Mouse (Mus musculus): ENCODE results near the gene Klc1. TPM values are rescaled to one million over a fixed set of nuclear protein-coding genes. Genes with fewer than 3 reads are reported as not detected.

Klc1 gene
- polyA plus RNA-seq, 1 experiment from 2014 or later, result 98.0 TPM

Other genes starting within 250 kb of the Klc1 start
- gene Eif5, start 220.8 kb upstream of the Klc1 start, polyA plus RNA-seq (2016; fragmentation: Nextera tagmentation; extraction: Ambion mirVana), result 669 and 688 TPM in 2 replicates
- gene Mark3, start 184.3 kb upstream of the Klc1 start, polyA plus RNA-seq (2016; fragmentation: Nextera tagmentation; extraction: Ambion mirVana), result 47.4 and 50.6 TPM in 2 replicates
- 46.5 and 55.9 TPM in 2 replicates for gene Ckb, start 86.5 kb upstream of the Klc1 start, polyA plus RNA-seq (2016; fragmentation: Nextera tagmentation; extraction: Ambion mirVana)
- 18.2 and 21.0 TPM in 2 replicates for gene Trmt61a, start 80.7 kb upstream of the Klc1 start, polyA plus RNA-seq (2016; fragmentation: Nextera tagmentation; extraction: Ambion mirVana)
- 52.6 and 52.9 TPM in 2 replicates for gene Bag5, start 45.6 kb upstream of the Klc1 start, polyA plus RNA-seq (2016; fragmentation: Nextera tagmentation; extraction: Ambion mirVana)
- 57.4 and 64.8 TPM in 2 replicates for gene Apopt1, start 45.6 kb upstream of the Klc1 start, polyA plus RNA-seq (2016; fragmentation: Nextera tagmentation; extraction: Ambion mirVana)
- gene Xrcc3, start 55.0 kb downstream of the Klc1 start, polyA plus RNA-seq (2016; fragmentation: Nextera tagmentation; extraction: Ambion mirVana), result 21.6 and 23.9 TPM in 2 replicates
- 69.8 and 75.8 TPM in 2 replicates for gene Zfyve21, start 55.3 kb downstream of the Klc1 start, polyA plus RNA-seq (2016; fragmentation: Nextera tagmentation; extraction: Ambion mirVana)
- 4.8 and 6.0 TPM in 2 replicates for gene Ppp1r13b, start 149.3 kb downstream of the Klc1 start, polyA plus RNA-seq (2016; fragmentation: Nextera tagmentation; extraction: Ambion mirVana)
- gene Atp5mpl, start 208.1 kb downstream of the Klc1 start, polyA plus RNA-seq (2016; fragmentation: Nextera tagmentation; extraction: Ambion mirVana), result 608 and 623 TPM in 2 replicates
- 0.65 and 0.69 TPM in 2 replicates for gene Tdrd9, start 212.7 kb downstream of the Klc1 start, polyA plus RNA-seq (2016; fragmentation: Nextera tagmentation; extraction: Ambion mirVana)
- gene Rd3l, start 222.5 kb downstream of the Klc1 start, polyA plus RNA-seq (2016; fragmentation: Nextera tagmentation; extraction: Ambion mirVana), result not detected in 2 replicates

Measured in limb, embryonic 10.5 days (tissue).